Mouse (Mus musculus) spleen, adult 10 weeks (tissue): Measurements from ENCODE around the gene Fam229a. TPM values are rescaled to one million over a fixed set of nuclear protein-coding genes. Genes with fewer than 3 reads are reported as not detected.

Source experiments
- polyA plus RNA-seq: library from polyadenylated mRNA; stranded (reverse); fragments of 350-450 nt; fragmentation: Illumina TruSeq; extraction: RNeasy Lipid Tissue Mini Kit (QIAGEN cat#74804); gene quantifications from one replicate; pipeline ENCODE4 v1.2.3, GENCODE M21; 2015; ENCODE audit warnings: low replicate concordance; ENCODE audit not compliant: insufficient read depth

Gene Fam229a
- polyA plus RNA-seq: not detected

GRCm38 (mm10) chr4:129490972-129491880 is at the start of gene Fam229a, which contains the start of gene Tssk3:
TSS of gene Fam229a (plus strand) at chr4:129491190.
TSS of gene Tssk3 (minus strand) at chr4:129491022.

DNA sequence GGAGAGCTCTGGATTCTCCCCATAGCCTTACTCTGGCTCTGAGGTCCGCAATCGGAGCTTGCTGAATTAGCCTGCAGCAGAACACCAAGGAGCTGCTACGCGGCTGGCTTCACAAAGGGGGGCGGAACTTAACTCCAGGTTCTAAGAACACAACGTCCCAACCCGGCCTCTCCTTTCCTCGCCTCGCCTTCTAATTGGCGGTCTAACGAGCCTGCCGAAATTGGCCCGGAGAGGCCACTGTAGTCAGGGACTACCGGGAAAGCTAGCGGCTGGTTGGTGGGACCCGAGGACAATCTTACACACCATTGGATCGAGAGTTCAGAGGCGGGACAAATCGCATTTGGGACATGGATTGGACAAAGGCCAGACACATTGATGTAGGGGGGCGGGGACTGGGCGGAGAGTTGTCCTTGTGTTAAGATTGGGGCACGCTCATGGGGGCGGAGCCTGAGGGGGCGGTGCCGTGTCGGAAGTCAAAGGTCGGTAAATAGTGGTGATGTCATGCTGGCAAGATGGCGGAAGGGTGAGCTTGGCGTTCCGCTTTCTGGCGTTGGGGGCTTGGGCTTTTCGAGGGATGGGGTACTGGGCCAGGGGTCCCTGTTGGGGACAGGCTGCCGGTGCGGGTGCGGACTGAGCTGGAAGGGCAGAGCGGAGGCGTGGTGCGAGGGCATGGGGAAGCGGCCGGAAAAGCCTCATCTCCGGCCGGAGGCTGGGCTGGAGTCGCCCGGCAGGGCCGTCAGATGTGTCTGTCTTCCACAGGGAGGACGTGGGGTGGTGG is 29.6 kb upstream of the Fam229a start, which contains the start of gene Bsdc1:
Gene Bsdc1 (plus strand): TSS at position 399 of the 778 bp plus-strand sequence.

GRCm38 (mm10) chr4:129513086-129513767 is 22.2 kb downstream of the Fam229a start, which contains the start of gene Marcksl1:
TSS of gene Marcksl1 (plus strand) at chr4:129513581.

Other genes starting within 250 kb of the Fam229a start
- 0.61 TPM for gene C77080, start 229.8 kb upstream of the Fam229a start, polyA plus RNA-seq
- gene Sync, start 203.6 kb upstream of the Fam229a start, polyA plus RNA-seq: 1.9 TPM
- gene Rbbp4, start 155.8 kb upstream of the Fam229a start, polyA plus RNA-seq: 154 TPM
- 119 TPM for gene Zbtb8os, start 155.5 kb upstream of the Fam229a start, polyA plus RNA-seq
- 4.8 TPM for gene Zbtb8a, start 113.1 kb upstream of the Fam229a start, polyA plus RNA-seq
- not detected for gene Zbtb8b, start 50.3 kb upstream of the Fam229a start, polyA plus RNA-seq
- gene Bsdc1, start 29.6 kb upstream of the Fam229a start, polyA plus RNA-seq: 45.0 TPM
- gene Tssk3, start 168 bp upstream of the Fam229a start, polyA plus RNA-seq: not detected
- 79.0 TPM for gene Marcksl1, start 22.4 kb downstream of the Fam229a start, polyA plus RNA-seq
- gene Hdac1, start 51.5 kb downstream of the Fam229a start, polyA plus RNA-seq: 187 TPM
- gene Lck, start 82.5 kb downstream of the Fam229a start, polyA plus RNA-seq: 95.5 TPM
- 10.3 TPM for gene Fam167b, start 87.4 kb downstream of the Fam229a start, polyA plus RNA-seq
- 119 TPM for gene Eif3i, start 109.5 kb downstream of the Fam229a start, polyA plus RNA-seq
- gene Tmem234, start 109.5 kb downstream of the Fam229a start, polyA plus RNA-seq: 211 TPM
- gene Dcdc2b, start 123.1 kb downstream of the Fam229a start, polyA plus RNA-seq: 1.8 TPM
- 26.7 TPM for gene Iqcc, start 127.9 kb downstream of the Fam229a start, polyA plus RNA-seq
- gene Ccdc28b, start 132.8 kb downstream of the Fam229a start, polyA plus RNA-seq: 29.6 TPM
- 29.1 TPM for gene Txlna, start 149.9 kb downstream of the Fam229a start, polyA plus RNA-seq
- gene Kpna6, start 181.6 kb downstream of the Fam229a start, polyA plus RNA-seq: 34.8 TPM
- 7.3 TPM for gene Tmem39b, start 205.6 kb downstream of the Fam229a start, polyA plus RNA-seq